Mouse (Mus musculus) CD4-positive helper T cell, adult 2 months (primary cell): Measurements from ENCODE around the gene Ak4.
"Not testable (repeated sequence)": the region's sequence is repeated elsewhere in the genome, so short reads cannot be mapped to it uniquely, and the experiment has no call there.

Source experiments
- DNase-seq: peaks from one replicate; pipeline ENCODE4 v3.0.0-alpha.2; 2012; ENCODE audit warnings: low read depth, missing footprints, low spot score

Gene Ak4

GRCm38 (mm10) chr4:101419151-101419910 is at the start of gene Ak4:
TSS of gene Ak4 (plus strand) at chr4:101419277.
- DNase-seq = peak; percentile 41

GRCm38 (mm10) chr4:101369738-101370275 is 49.3 kb upstream of the Ak4 start:
- no peak for DNase-seq

GRCm38 (mm10) chr4:101372283-101372682 is 46.8 kb upstream of the Ak4 start:
- DNase-seq = no peak

- no peak for DNase-seq
Observed at GRCm38 (mm10) chr4:101372751-101373150, 46.3 kb upstream of the Ak4 start.

- DNase-seq = no peak
Observed at GRCm38 (mm10) chr4:101374104-101374503, 45.0 kb upstream of the Ak4 start.

GRCm38 (mm10) chr4:101376835-101377234 is 42.2 kb upstream of the Ak4 start:
- no peak for DNase-seq

GRCm38 (mm10) chr4:101378241-101378640 is 40.8 kb upstream of the Ak4 start:
- DNase-seq = no peak

- DNase-seq = no peak
Observed at GRCm38 (mm10) chr4:101378778-101379177, 40.3 kb upstream of the Ak4 start.

- no peak for DNase-seq
Observed at GRCm38 (mm10) chr4:101385002-101385401, 34.1 kb upstream of the Ak4 start.

GRCm38 (mm10) chr4:101388246-101388645 is 30.8 kb upstream of the Ak4 start:
- no peak for DNase-seq

- DNase-seq = not testable (repeated sequence)
Observed at GRCm38 (mm10) chr4:101388656-101389055, 30.4 kb upstream of the Ak4 start.

GRCm38 (mm10) chr4:101392229-101392628 is 26.8 kb upstream of the Ak4 start:
- no peak for DNase-seq

- no peak for DNase-seq
Observed at GRCm38 (mm10) chr4:101393292-101393711, 25.8 kb upstream of the Ak4 start.

- no peak for DNase-seq
Observed at GRCm38 (mm10) chr4:101395021-101395533, 24.0 kb upstream of the Ak4 start.

GRCm38 (mm10) chr4:101400025-101400594 is 19.0 kb upstream of the Ak4 start:
- no peak for DNase-seq

GRCm38 (mm10) chr4:101401945-101402344 is 17.1 kb upstream of the Ak4 start:
- no peak for DNase-seq

GRCm38 (mm10) chr4:101404863-101405262 is 14.2 kb upstream of the Ak4 start:
- no peak for DNase-seq

GRCm38 (mm10) chr4:101406411-101407196 is 12.5 kb upstream of the Ak4 start:
- no peak for DNase-seq

- no peak for DNase-seq
Observed at GRCm38 (mm10) chr4:101416966-101417365, 2.1 kb upstream of the Ak4 start.

GRCm38 (mm10) chr4:101419911-101420880 is 1.1 kb downstream of the Ak4 start:
- DNase-seq = peak; percentile 18

- no peak for DNase-seq
Observed at GRCm38 (mm10) chr4:101422996-101423395, 3.9 kb downstream of the Ak4 start.
